Mouse (Mus musculus) right cerebral cortex, postnatal 4 days (tissue): ENCODE measurements around the gene Cyp2a4.
"Not testable (repeated sequence)": the region's sequence is repeated elsewhere in the genome, so short reads cannot be mapped to it uniquely, and the experiment has no call there.

Source experiments
- DNase-seq: peaks from one replicate; pipeline ENCODE4 v3.0.0-alpha.2; 2022

Cyp2a4 gene

DNA sequence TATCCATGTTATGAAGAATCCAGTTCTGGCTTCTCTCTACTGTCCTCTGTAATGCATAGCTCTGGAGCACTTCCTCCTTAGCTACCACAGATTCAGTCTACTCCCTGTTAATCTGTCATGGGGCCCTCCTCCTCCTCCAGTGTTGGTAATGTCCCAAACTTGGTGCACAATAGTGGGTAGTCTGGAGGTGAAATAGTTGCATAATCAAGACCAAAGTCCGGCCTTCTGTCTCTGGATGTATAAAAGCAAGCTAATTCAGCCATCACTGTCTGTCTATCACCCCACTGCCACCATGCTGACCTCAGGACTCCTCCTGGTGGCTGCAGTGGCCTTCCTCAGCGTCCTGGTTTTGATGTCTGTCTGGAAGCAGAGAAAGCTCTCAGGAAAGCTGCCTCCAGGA lies at the start of gene Cyp2a4:
Gene Cyp2a4, plus strand, starts transcription at position 244 of the 400 bp plus-strand sequence.
- DNase-seq = not testable (repeated sequence)

DNA sequence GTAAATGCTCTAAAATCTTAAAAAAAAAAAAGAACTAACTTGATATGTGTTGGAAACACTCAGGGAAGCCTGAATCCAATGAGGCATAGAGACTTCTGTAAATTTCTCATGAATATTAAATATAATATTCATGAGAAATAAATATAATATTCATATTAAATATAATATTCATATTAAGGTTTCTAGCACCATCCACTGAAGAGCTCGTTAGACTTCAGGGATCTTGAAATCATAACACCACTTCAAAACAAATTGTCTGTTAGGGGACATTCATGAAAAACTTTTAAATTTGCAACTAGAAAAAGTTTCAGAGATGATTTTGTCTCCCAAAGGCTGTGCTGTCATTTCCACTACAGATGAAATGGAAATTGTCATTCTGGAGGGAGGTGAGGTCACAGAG lies 46.9 kb upstream of the Cyp2a4 start, which contains the start of gene Vmn1r184:
Gene Vmn1r184, plus strand, starts transcription at position 301 of the 400 bp plus-strand sequence.
- not testable (repeated sequence) for DNase-seq

DNA sequence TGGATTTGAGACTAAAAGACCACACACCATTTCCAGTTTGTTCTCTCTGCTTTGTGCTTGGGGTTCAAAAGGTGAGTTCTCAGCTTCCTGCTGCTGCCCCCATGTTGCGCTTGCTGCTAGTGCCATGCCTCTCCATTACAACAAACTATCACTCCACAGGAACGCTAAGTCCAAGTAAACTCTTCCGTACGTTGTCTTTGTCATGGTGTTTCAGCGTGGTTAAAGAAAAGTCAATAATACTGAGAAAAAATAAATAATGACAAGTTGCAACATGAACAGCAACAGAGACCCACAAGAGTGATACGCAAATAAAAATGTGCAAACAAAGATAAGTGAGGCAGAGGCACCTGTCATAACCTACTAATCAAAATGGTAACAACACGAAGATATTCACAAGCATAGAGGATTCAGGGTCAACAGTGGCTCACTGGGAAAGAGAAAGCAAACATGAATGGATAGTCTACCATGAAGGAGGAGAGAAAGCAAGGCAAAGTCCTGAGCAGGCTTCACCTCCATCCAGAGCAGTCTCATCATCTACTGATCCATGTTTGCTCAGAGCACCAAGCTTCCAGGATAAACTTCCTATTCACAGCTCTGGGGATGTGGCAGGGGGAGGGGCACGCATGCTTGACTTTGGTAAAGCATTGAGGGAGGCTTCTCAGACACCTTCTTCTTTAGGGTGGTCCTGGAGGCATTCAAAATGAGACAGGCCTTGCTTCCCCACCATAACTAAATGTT lies 3.4 kb upstream of the Cyp2a4 start:
- DNase-seq = not testable (repeated sequence)

DNA sequence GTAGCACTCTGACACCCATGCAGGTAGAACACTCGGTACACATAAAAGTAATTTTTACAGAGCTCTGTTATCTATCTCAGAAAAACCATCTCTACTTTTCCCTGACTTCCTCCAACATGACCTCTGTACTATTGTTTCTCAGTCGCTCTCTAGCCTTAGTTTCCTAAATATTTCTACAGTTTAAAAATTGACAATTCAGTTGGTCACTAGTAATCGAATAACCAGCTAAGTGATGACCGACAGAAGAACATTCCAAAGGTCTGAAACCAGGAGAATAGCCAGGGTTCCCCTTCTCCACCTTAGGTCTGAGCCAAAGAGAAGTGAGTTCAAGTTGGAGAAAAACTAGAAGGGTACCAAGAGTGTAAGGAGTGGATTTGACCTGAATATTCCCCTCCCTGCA lies 4.8 kb downstream of the Cyp2a4 start:
- not testable (repeated sequence) for DNase-seq

DNA sequence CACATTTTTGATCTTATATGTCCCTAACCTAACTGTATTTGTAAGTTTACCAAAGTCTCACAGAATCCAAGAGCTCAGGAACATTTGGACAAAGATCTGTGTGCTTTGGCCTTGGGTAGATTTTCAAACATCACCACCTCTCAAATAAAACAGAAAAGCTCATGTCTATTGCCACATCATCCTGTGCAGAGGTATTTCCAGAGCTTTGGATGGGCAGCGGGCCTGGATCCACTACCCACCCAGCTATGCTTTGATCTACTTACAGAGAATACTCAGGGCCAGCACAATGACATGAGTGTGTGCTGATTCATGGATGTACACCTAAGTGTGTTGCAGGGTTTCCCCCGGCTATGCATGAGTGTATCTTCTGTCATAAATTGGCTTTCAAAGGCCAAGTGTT lies 8.2 kb downstream of the Cyp2a4 start:
- not testable (repeated sequence) for DNase-seq

DNA sequence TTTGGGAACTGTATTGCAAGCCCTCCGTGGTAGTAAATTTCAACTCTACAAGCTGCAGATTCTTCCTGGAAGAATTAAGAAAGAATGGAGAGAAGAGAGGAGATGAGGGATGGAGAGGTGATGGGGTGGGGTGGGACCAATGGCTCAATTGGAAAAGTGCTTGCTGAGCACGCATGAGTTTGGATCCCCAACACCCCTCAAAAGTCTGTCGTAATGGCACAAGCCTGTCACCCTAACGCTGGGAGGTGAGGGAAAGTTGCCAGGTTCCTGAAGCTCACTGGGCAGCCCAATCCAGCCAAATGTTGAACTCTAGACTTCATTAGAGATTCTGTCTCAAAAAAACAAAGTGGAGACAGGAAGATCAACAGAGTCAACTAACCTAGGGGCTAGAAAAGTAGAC lies 8.8 kb downstream of the Cyp2a4 start:
- DNase-seq = not testable (repeated sequence)

DNA sequence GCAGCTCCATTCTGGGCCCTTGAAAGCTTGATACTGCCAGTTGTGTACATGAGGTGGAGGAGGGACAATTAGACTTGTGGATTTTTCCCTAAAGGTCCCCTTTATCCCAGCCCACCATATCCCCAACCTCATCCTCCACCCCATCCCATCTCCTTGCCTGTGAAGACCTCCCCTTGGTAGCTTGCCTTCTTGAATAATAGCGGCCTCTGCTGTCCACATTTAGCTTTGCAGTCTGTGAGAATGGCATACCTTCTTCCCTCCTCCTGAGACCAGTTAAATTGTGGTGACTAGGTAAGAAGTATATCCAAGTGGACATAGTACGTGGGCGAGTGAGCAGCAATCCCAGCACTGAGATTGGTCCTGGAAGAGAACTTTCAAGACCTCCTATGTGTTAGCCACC lies 13.4 kb downstream of the Cyp2a4 start:
- not testable (repeated sequence) for DNase-seq

DNA sequence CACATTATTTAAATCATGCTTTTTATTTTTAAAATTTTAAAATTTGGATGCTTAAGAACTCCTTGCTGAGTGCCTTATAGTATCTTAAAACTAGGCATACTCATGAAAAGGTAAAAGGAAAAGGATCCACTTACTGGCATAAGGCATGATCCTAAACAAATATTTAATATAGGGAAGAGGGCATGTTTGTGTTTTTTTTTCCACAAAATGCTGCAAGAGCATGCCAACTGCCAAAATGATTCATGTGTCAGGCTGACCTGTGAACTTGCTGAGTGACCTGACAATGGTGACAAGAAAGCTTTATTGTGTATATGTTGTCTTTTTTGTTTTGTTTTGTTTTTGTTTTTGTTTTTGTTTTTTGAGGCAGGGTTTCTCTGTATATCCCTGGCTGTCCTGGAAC lies 43.2 kb downstream of the Cyp2a4 start:
- DNase-seq = not testable (repeated sequence)

DNA sequence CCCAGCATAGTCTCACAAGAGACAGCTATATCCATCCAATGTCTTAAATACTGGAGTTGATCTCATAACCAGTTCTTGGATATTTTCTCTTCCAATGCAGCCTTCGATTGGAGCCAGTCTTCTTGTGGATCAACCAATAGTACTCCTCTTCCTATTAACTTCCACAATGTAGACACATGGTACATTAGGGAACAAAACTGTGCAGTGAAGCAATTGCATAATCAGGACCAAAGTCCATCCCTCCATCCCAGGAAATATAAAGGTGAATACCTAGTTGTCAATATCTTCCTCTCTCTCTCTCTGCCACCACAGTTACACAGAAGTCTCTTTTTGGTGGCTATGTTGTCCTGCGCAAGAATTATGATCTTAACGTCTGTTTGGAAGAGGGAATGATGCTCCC lies 45.3 kb downstream of the Cyp2a4 start:
- DNase-seq = not testable (repeated sequence)

DNA sequence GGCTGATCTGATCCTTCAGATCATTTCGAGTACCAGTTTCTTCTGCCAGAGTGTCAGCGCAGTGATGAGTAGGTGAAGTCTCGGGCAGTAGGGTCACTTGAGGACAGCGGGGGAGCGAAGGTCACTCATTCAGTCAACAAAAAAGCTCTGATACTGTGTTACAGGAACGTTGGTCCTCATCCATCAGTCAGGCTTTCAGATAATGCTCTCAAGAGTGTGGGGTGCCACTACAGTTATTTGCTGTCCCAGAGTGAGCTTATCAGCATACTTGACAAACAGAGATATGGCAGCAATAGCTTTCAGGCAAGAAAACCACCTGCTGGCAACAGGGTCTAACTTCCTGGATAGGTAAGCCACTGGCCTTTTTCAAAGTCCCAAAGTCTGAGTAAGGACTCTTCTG lies 49.8 kb downstream of the Cyp2a4 start:
- not testable (repeated sequence) for DNase-seq
